Mouse (Mus musculus) spleen, embryonic (tissue): ENCODE measurements around the gene Methig1.
"Not testable (repeated sequence)": the region's sequence is repeated elsewhere in the genome, so short reads cannot be mapped to it uniquely, and the experiment has no call there.

Experiments
- CTCF ChIA-PET: fragments of 350-600 bp; sonication (Branson Sonifier 250); formaldehyde crosslinking; loops from one replicate; lab custom pipeline; 2022; lab: Charles Lee

Methig1 gene

GRCm38 (mm10) chr15:100352711-100353250 lies at the start of gene Methig1, which contains the start of gene Mettl7a2:
Gene Methig1, plus strand, starts transcription at chr15:100353149.
Gene Mettl7a2, plus strand, starts transcription at chr15:100353200.
- CTCF ChIA-PET = no interaction called here

- CTCF ChIA-PET = no interaction called here
Measured at GRCm38 (mm10) chr15:100303428-100304018, 49.4 kb upstream of the Methig1 start.

- CTCF ChIA-PET = no interaction called here
Measured at GRCm38 (mm10) chr15:100304019-100304991, 48.6 kb upstream of the Methig1 start, which contains the start of gene Mettl7a1. Gene Mettl7a1, plus strand, starts transcription at chr15:100304140.

GRCm38 (mm10) chr15:100306201-100306600 lies 46.7 kb upstream of the Methig1 start:
- CTCF ChIA-PET = interaction anchor here (0.6 kb wide), 1 partner anchor 190 kb away, joined by 5 read pairs; no protein-coding TSS in a partner anchor

- CTCF ChIA-PET = not testable (repeated sequence)
Measured at GRCm38 (mm10) chr15:100307438-100308096, 45.4 kb upstream of the Methig1 start.

- CTCF ChIA-PET = interaction anchor here (0.8 kb wide), 1 partner anchor 9 kb away, joined by 3 read pairs; no protein-coding TSS in a partner anchor
Measured at GRCm38 (mm10) chr15:100312346-100312745, 40.6 kb upstream of the Methig1 start.

- CTCF ChIA-PET = no interaction called here
Measured at GRCm38 (mm10) chr15:100314448-100315145, 38.4 kb upstream of the Methig1 start.

GRCm38 (mm10) chr15:100318014-100318671 lies 34.8 kb upstream of the Methig1 start:
- CTCF ChIA-PET = not testable (repeated sequence)

- CTCF ChIA-PET = interaction anchor here (0.7 kb wide), 1 partner anchor 78 kb away, joined by 5 read pairs; no protein-coding TSS in a partner anchor
Measured at GRCm38 (mm10) chr15:100319884-100320283, 33.1 kb upstream of the Methig1 start.

GRCm38 (mm10) chr15:100320295-100320905 lies 32.5 kb upstream of the Methig1 start:
- CTCF ChIA-PET = interaction anchor here (0.8 kb wide), 1 partner anchor 8 kb away, joined by 3 read pairs; no protein-coding TSS in a partner anchor

- CTCF ChIA-PET = interaction anchor here (0.8 kb wide), 1 partner anchor 9 kb away, joined by 3 read pairs; no protein-coding TSS in a partner anchor
Measured at GRCm38 (mm10) chr15:100321134-100321533, 31.8 kb upstream of the Methig1 start.

- CTCF ChIA-PET = no interaction called here
Measured at GRCm38 (mm10) chr15:100324021-100324591, 28.8 kb upstream of the Methig1 start.

- CTCF ChIA-PET = no interaction called here
Measured at GRCm38 (mm10) chr15:100325235-100325634, 27.7 kb upstream of the Methig1 start.

GRCm38 (mm10) chr15:100328089-100328488 lies 24.9 kb upstream of the Methig1 start:
- CTCF ChIA-PET = not testable (repeated sequence)

GRCm38 (mm10) chr15:100329336-100329735 lies 23.6 kb upstream of the Methig1 start:
- CTCF ChIA-PET = not testable (repeated sequence)

- CTCF ChIA-PET = no interaction called here
Measured at GRCm38 (mm10) chr15:100330739-100331138, 22.2 kb upstream of the Methig1 start.

- CTCF ChIA-PET = not testable (repeated sequence)
Measured at GRCm38 (mm10) chr15:100332077-100332961, 20.6 kb upstream of the Methig1 start.

- CTCF ChIA-PET = no interaction called here
Measured at GRCm38 (mm10) chr15:100334629-100335028, 18.3 kb upstream of the Methig1 start, which contains the start of gene Mettl7a3. Gene Mettl7a3, plus strand, starts transcription at chr15:100334929.
